Mouse (Mus musculus) MEL (cell line): ENCODE measurements around the gene Ccdc12.

Experiments used
- CTCF ChIP-seq, 3 experiments: IDR thresholded peaks in 2 of 3; conservative IDR thresholded peaks in 1 of 3; 2 replicates each; pipeline ENCODE4 v1.5.1; 2011 to 2012; ENCODE audit warnings: low read length in 3 of 3, low read depth in 2 of 3, mild to moderate bottlenecking in 2 of 3, improper control_type of control experiment in 1 of 3, inconsistent platforms in 1 of 3, mixed read lengths in 1 of 3, moderate library complexity in 1 of 3; ENCODE audit not compliant: control insufficient read depth in 1 of 3, insufficient read depth in 1 of 3, poor library complexity in 1 of 3, severe bottlenecking in 1 of 3
- ZC3H11A ChIP-seq: IDR thresholded peaks from 2 replicates; pipeline ENCODE4 v1.6.1; 2012; ENCODE audit warnings: low read depth, mild to moderate bottlenecking, inconsistent platforms, low read length, improper control_type of control experiment
- ZKSCAN1 ChIP-seq: IDR thresholded peaks from 2 replicates; pipeline ENCODE4 v1.6.1; 2012; ENCODE audit warnings: low read depth, mild to moderate bottlenecking, inconsistent platforms, low read length, improper control_type of control experiment, moderate library complexity
- ZNF384 ChIP-seq: IDR thresholded peaks from 2 replicates; pipeline ENCODE4 v1.6.1; 2012; ENCODE audit warnings: low read depth, mild to moderate bottlenecking, inconsistent platforms, low read length, improper control_type of control experiment

GRCm38 (mm10) chr9:110633882-110634281, 22.4 kb upstream of the Ccdc12 start:
- TF ChIP-seq ZC3H11A, result no peak
- TF ChIP-seq CTCF (IDR thresholded peaks at IDR 0.05 in 2 of 3, conservative IDR thresholded peaks at IDR 0.05 in 1 of 3; ENCODE audit: control insufficient read depth in 1 of 3, insufficient read depth in 1 of 3, low read depth in 2 of 3, low read length in 3 of 3, poor library complexity in 1 of 3, severe bottlenecking in 1 of 3), result no peak
- no peak for TF ChIP-seq ZNF384
- no peak for TF ChIP-seq ZKSCAN1
